Mouse (Mus musculus) B cell, adult 67 days (primary cell): Measurements from ENCODE around the gene Bcas2. TPM values are rescaled to one million over a fixed set of nuclear protein-coding genes. Genes with fewer than 3 reads are reported as not detected.

ENCODE experiments used
- total RNA-seq, 2 experiments: library from RNA; stranded (reverse); gene quantifications; 4 replicates each; pipeline ENCODE4 v1.2.4; 2023

Bcas2 gene
- total RNA-seq = 100 to 1,000 TPM; 102 TPM

GRCm38 (mm10) chr3:103171505-103172267 is at the start of gene Bcas2:
TSS of gene Bcas2 (plus strand) at chr3:103171655.

Other genes starting within 250 kb of the Bcas2 start
- gene Sycp1, start 235.6 kb upstream of the Bcas2 start, total RNA-seq = not detected
- not detected for gene Nr1h5, start 207.5 kb upstream of the Bcas2 start, total RNA-seq
- gene Sike1, start 175.9 kb upstream of the Bcas2 start, total RNA-seq = 100 to 1,000 TPM; 141 to 146 TPM
- 100 to 1,000 TPM; 452 to 486 TPM for gene Csde1, start 151.2 kb upstream of the Bcas2 start, total RNA-seq
- gene Nras, start 113.4 kb upstream of the Bcas2 start, total RNA-seq = 10 to 100 TPM; 89.1 to 97.4 TPM
- under 1 TPM in 1 of 2 experiments, not detected in 1; 0.55 TPM for gene Ampd1, start 97.6 kb upstream of the Bcas2 start, total RNA-seq
- under 1 TPM in 1 of 2 experiments, not detected in 1; 0.17 TPM for gene Dennd2c, start 69.1 kb upstream of the Bcas2 start, total RNA-seq
- 10 to 100 TPM; 68.4 to 71.2 TPM for gene Trim33, start 107.6 kb downstream of the Bcas2 start, total RNA-seq